Mouse (Mus musculus) liver, embryonic 15.5 days (tissue): ENCODE data around the gene Clec2g. TPM values are rescaled to one million over a fixed set of nuclear protein-coding genes. Genes with fewer than 3 reads are reported as not detected.
"Not testable (repeated sequence)": the region's sequence is repeated elsewhere in the genome, so short reads cannot be mapped to it uniquely, and the experiment has no call there.

Source experiments
- ATAC-seq: fragments of 200-750 bp; cut with Nextera tagmentation; 2 replicates; pipeline ENCODE4 v1.8.0; 2017; ENCODE audit warnings: moderate number of reproducible peaks, mild to moderate bottlenecking, moderate library complexity; ENCODE audit not compliant: insufficient read depth
- H3K27ac ChIP-seq: fragments of 300-500 bp; sonication (generic); replicated peaks from 2 replicates; pipeline ENCODE4 v1.5.1; 2015; ENCODE audit warnings: mild to moderate bottlenecking, inconsistent platforms
- H3K27me3 ChIP-seq: fragments of 300-500 bp; sonication (generic); 2 replicates; pipeline ENCODE4 v1.6.1; 2015; ENCODE audit warnings: mild to moderate bottlenecking, inconsistent platforms
- H3K36me3 ChIP-seq: fragments of 300-500 bp; sonication (generic); replicated peaks from 2 replicates; pipeline ENCODE4 v1.6.1; 2015; ENCODE audit warnings: moderate library complexity, mild to moderate bottlenecking, inconsistent platforms
- H3K4me1 ChIP-seq: fragments of 300-500 bp; sonication (generic); replicated peaks from 2 replicates; pipeline ENCODE4 v1.6.1; 2015; ENCODE audit warnings: inconsistent platforms
- H3K4me2 ChIP-seq: fragments of 300-500 bp; sonication (generic); 2 replicates; pipeline ENCODE4 v1.6.1; 2015; ENCODE audit warnings: moderate library complexity, mild to moderate bottlenecking, inconsistent platforms
- H3K4me3 ChIP-seq: fragments of 300-500 bp; sonication (generic); replicated peaks from 2 replicates; pipeline ENCODE4 v1.5.1; 2015; ENCODE audit warnings: mild to moderate bottlenecking, inconsistent platforms
- H3K9ac ChIP-seq: fragments of 300-500 bp; sonication (generic); 2 replicates; pipeline ENCODE4 v1.6.1; 2015; ENCODE audit warnings: moderate library complexity, mild to moderate bottlenecking, inconsistent platforms
- H3K9me3 ChIP-seq: fragments of 300-500 bp; sonication (generic); replicated peaks from 2 replicates; pipeline ENCODE4 v1.6.1; 2016; ENCODE audit warnings: inconsistent platforms
- WGBS: fragments of 180-500 bp; shearing (Covaris S2); methylation state at CpG from one replicate; pipeline ENCODE4 v1.1.7; 2015; ENCODE audit warnings: mixed read lengths; ENCODE audit not compliant: insufficient replicate concordance; 5-methylcytosine and 5-hydroxymethylcytosine counted together
- polyA plus RNA-seq: library from polyadenylated mRNA; unstranded; fragments of >200 nt; fragmentation: Nextera tagmentation; extraction: Ambion mirVana; gene quantifications from 2 replicates; pipeline ENCODE4 v1.2.1, GENCODE M21; 2015

The Clec2g gene
- polyA plus RNA-seq: not detected in 2 replicates

DNA sequence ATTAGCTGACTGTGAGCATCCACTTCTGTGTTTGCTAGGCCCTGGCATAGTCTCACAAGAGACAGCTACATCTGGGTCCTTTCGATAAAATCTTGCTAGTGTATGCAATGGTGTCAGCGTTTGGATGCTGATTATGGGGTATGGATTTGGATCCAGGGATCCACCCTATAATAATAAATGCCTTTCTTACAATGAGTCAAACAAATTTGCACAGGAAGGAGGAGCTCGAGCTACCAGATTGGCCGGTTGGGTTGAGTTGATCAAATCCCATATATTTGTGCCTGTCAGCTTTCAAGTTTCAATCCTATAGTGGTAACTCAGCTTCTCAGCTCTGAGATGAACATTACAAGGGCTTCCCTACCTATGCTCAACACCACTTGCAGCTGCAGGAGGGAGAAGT, at the start of gene Clec2g:
TSS of gene Clec2g (plus strand) at position 301 of the 400 bp plus-strand sequence.
- 69% methylated on average over 4 of the region's 4 CpGs for WGBS
- not testable (repeated sequence) for H3K27me3 ChIP-seq, H3K4me2 ChIP-seq, H3K27ac ChIP-seq, H3K9ac ChIP-seq, H3K4me1 ChIP-seq, H3K9me3 ChIP-seq, ATAC-seq, H3K36me3 ChIP-seq, H3K4me3 ChIP-seq

DNA sequence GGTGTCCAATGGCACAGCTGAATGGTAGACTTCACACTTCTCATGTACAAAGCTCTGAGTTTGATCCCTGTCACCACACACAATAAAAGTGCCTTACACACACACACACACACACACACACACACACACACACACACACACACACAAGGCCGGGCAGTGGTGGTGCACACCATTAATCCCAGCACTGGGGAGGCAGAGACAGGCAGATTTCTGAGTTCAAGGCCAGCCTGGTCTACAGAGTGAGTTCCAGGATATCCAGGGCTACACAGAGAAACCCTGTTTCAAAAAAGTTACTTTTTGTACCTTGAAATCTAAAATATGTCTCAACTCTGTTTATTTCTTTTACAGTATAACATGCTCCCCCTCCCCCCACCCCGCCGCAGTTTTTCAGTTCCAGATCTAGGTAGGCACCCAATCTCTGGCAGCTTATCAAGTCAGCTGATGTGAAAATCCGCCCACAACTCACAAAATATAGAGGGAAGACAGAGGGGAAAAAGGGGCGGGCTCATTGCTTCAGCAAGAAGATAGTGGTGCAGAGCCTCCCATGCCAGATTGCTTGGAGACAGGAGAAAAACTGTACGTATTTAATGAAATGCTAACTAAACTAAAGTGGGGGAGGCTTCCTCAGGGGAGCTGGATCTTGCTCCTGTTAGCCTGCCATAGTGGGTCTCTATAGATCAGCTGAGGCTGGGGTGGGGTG, 46.9 kb upstream of the Clec2g start, which contains the start of gene Clec2i:
TSS of gene Clec2i (plus strand) at position 498 of the 700 bp plus-strand sequence.
- not testable (repeated sequence) for ATAC-seq, H3K9ac ChIP-seq, H3K4me1 ChIP-seq, H3K9me3 ChIP-seq, H3K36me3 ChIP-seq, H3K27ac ChIP-seq, H3K27me3 ChIP-seq
- 53% methylated on average over 6 of the region's 6 CpGs for WGBS
- H3K4me2 ChIP-seq: peak within 1 kb of the TSS; percentile 13
- H3K4me3 ChIP-seq: 0 out of 2 replicates have a peak within 1 kb of the TSS, but pooled peaks have one; percentile 9

DNA sequence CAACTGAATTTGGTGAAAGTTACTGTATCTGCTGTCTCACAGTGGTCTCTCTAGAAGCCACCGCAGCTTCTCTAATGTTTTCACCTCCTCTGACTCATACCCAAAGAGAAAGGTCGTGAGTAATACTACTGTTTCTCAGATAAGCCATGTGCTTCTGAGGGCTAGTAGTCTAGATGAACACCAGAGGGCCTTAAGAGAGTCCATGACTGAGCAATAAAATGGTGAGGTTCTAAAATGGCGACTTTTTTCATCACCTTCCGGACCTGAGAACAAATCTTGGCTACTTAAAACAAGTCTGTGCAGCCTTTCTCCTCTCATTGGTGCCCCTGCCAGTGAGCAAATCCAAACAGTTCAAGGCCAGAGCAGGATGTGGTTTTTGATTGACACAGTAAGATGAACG, 45.3 kb upstream of the Clec2g start:
- peak overlapping the region; percentile 13; the same call in 1 of the 2 replicates for H3K4me2 ChIP-seq
- no peaks in the 10 kb centered on the region for H3K27me3 ChIP-seq
- no peaks in the 10 kb centered on the region for H3K36me3 ChIP-seq
- no peaks in the 10 kb centered on the region for H3K4me1 ChIP-seq
- ATAC-seq: no peak
- no peak overlapping the region for H3K9ac ChIP-seq
- WGBS: 20% methylated on average over 5 of the region's 5 CpGs
- peak overlapping the region; percentile 23; the same call in 1 of the 2 replicates for H3K4me3 ChIP-seq
- no peak overlapping the region for H3K27ac ChIP-seq
- H3K9me3 ChIP-seq: no peaks in the 10 kb centered on the region

DNA sequence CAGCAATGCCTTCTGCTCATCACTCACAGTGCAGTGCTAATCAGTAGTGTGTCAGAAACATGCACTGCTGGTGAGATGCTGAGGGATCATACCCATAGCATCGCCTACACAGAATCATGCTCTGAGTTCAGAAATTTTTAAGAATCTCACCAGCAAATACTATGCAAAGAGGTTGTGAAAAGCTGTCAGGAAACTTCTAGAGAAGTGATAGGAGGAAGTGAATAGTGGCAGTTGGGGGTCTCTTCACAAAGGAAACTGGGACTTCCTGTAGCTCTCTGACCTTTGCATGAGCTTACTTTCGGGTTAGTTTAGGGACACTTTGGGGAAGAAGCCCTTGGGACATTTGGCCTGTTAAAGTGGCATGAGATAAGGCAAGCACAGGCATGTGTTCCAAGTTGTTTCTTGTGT, 43.2 kb upstream of the Clec2g start, which contains the start of gene BC035044:
TSS of gene BC035044 (minus strand) at position 179 of the 408 bp plus-strand sequence.
- Histone ChIP-seq H3K27ac (no peak within 1 kb of the TSS; the same call in 1 of the 2 replicates), H3K4me2 (no peak within 1 kb of the TSS), H3K4me3 (peak within 1 kb of the TSS; percentile 23), H3K4me1 (no peaks in the 10 kb centered on the region), H3K27me3 (no peaks in the 10 kb centered on the region), H3K9me3 (no peaks in the 10 kb centered on the region), H3K36me3 (no peaks in the 10 kb centered on the region), H3K9ac (no peak within 1 kb of the TSS)
- ATAC-seq: no peak
- WGBS: 24% methylated on average over 2 of the region's 2 CpGs

DNA sequence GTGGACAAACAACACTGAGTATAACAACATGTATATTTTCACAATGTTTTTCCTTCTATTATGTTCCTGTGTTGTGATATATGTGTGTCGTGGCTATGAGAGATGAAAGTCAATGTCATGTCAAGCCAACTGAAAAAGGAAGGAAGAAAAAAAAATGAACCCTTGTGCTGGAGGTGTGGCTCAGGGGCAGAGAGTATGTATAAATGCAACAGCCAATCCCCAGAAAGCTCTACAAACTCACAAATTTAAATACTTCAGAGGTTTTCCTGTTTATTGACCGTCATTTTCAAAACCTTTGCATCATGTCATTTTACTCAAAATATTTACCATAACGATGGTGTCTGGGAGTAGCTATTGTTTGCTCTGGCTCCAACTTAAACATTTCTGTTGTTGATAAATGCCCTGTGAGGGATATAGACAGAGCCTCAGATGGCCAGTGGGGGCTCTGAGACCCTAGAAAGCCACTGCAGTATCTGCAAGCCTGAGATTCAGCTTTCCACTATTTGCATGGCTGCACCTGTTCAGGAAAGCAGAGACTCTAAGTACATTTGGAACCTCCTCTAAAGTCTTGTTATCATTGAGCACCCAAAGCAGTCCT, 38.7 kb upstream of the Clec2g start:
- H3K9me3 ChIP-seq: no peaks in the 10 kb centered on the region
- H3K27ac ChIP-seq: no peak overlapping the region
- no peak overlapping the region for H3K9ac ChIP-seq
- H3K27me3 ChIP-seq: no peaks in the 10 kb centered on the region
- no peak overlapping the region for H3K4me2 ChIP-seq
- no peak overlapping the region for H3K4me3 ChIP-seq
- H3K36me3 ChIP-seq: no peaks in the 10 kb centered on the region
- ATAC-seq: no peak
- WGBS: 52% methylated on average over 3 of the region's 3 CpGs
- no peaks in the 10 kb centered on the region for H3K4me1 ChIP-seq

DNA sequence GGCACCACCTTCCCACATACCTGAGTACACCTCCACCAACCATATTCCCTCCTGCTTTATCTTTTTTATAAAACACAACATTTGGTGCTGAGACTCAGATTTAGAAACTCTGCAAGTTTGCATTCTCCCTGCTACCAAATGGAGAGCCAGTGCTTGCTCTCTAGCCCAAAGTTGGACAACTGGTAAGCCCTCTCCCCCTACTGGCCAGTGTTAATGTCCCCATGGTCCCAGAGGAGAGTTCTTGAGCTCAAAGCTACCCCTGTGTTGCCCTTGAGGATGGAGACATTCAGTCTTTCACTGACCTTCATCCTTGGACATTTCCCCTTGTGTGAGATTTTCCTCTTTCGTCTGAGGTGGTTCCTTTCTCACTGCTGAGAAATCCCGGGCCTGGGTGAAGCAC, 34.1 kb upstream of the Clec2g start:
- 35% methylated on average over 2 of the region's 2 CpGs for WGBS

DNA sequence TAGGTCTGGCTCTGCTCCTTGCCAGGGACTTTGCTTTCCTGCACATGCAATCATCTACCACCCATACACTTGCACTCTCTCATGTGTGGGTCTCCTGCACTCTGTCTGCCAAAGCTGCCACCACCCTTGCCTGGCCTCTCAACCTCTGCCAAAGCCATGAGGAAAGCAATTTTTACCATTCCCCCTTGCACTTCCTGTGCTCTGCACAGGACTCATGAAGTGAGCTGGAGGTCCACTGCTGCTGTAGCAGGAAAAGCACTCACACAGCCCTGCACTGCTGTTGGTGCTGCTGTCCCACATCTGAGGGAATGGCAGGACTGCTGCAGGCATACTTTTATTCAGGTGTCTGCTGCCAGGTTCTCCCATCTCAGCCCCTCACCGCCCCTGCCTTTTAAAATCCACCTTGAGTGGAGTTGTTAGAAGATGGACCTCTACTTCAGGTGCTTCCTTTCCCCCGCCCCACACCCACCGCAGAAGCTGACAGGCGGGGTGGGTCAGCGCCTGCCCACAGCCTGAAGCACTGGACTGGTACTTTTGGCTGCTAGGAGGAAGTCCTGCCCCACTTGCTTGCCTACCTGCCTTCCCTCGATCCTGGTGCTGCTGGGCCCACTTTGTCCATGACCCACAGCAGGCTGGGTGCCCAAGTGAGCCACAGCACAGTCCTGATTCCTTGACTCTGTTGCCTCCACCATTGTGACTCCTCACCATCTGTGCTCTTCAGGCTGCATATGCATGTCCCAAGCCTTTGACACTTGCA, 33.2 kb upstream of the Clec2g start:
- H3K36me3 ChIP-seq, H3K9ac ChIP-seq, ATAC-seq, H3K27me3 ChIP-seq, H3K4me3 ChIP-seq, H3K9me3 ChIP-seq, H3K4me2 ChIP-seq, H3K4me1 ChIP-seq, H3K27ac ChIP-seq: not testable (repeated sequence)
- 54% methylated on average over 6 of the region's 6 CpGs for WGBS

More for the DNA sequence above, 34.1 kb upstream of the Clec2g start:
- no peak overlapping the region for H3K4me2 ChIP-seq
- ATAC-seq: no peak
- H3K36me3 ChIP-seq: no peaks in the 10 kb centered on the region
- no peak overlapping the region for H3K4me3 ChIP-seq
- H3K4me1 ChIP-seq: no peaks in the 10 kb centered on the region
- no peaks in the 10 kb centered on the region for H3K9me3 ChIP-seq
- H3K27me3 ChIP-seq: no peaks in the 10 kb centered on the region
- H3K9ac ChIP-seq: no peak overlapping the region
- H3K27ac ChIP-seq: no peak overlapping the region

DNA sequence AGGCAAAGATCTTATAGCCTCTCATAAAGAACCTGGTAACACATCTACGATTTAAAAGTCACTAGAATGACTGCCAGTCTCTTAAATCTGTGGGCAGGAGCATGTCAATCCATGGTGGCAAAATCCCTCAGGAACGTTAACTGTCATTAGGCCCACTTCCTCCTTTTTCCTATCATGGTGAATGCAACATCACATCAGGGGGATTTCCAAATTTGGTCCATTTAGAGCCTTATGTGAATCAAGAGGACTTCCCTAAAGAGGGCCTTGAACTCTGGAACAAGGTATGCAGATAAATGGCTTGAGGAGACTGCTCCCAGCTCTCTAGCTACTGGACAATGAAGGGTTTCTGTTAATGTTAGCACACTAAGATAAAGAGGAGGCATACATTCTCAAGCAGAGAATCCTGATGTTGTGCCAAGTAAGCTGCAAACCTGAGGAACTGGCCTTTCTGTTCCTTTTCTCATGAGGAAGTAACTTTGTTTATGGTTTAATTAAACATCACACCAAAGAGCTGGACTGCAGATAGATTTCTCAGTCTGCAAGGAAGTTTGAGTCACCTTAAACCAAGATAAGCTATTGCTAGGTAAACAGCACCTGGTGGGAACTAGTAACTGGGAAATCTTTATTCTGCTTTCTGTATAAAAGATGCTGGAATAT, 20.5 kb upstream of the Clec2g start:
- H3K4me1 ChIP-seq: no peaks in the 10 kb centered on the region
- 54% methylated on average over 2 of the region's 2 CpGs for WGBS
- H3K4me2 ChIP-seq: no peak overlapping the region
- H3K27ac ChIP-seq: no peak overlapping the region
- H3K27me3 ChIP-seq: no peaks in the 10 kb centered on the region
- no peaks in the 10 kb centered on the region for H3K36me3 ChIP-seq
- no peak overlapping the region for H3K4me3 ChIP-seq
- no peaks in the 10 kb centered on the region for H3K9me3 ChIP-seq
- H3K9ac ChIP-seq: no peak overlapping the region
- no peak for ATAC-seq

DNA sequence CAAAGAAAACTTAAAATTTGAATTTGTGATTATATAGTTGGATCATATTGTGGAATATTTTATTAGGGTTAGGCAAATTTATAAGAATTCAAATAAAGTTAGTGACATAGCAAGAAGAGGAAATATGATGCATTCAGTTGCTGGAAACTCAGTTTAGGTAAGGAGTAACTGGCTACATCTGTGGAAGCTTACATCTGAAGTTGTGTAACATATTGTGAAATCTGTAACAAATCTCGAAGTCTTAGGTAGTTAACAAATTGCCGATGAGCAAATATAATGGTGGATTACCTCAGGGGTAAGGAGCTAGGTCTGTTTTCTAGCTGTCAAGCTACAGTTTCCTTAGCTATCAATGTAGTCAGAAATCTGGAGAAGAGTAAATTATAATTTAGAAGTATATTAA, 16.9 kb upstream of the Clec2g start:
- Histone ChIP-seq H3K27ac (no peak overlapping the region), H3K4me3 (no peak overlapping the region), H3K36me3 (no peaks in the 10 kb centered on the region), H3K9me3 (no peaks in the 10 kb centered on the region), H3K4me2 (no peak overlapping the region), H3K4me1 (no peaks in the 10 kb centered on the region), H3K27me3 (no peaks in the 10 kb centered on the region), H3K9ac (no peak overlapping the region)
- 58% methylated on average over 2 of the region's 2 CpGs for WGBS
- ATAC-seq: no peak

DNA sequence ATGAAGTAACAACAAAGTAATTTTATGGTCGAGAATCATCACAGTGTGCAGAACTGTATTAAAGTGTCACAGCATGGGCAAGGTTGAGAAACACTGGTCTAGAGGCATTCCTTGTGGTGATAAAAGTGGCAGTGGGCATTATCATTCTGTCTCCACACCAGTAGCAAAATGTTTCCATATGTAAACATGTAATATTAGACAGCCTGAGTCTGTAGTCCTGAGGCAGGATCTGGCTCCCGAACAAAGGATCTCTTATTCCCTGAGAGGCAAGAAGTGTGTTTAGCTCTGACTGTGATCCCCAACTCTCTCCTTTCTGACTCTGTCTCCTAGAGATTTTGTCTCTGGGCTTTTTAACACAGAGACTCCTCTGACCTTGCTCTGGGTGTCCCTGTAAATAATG, 1.1 kb upstream of the Clec2g start:
- Histone ChIP-seq H3K4me3 (no peak overlapping the region), H3K27me3 (no peaks in the 10 kb centered on the region), H3K36me3 (no peaks in the 10 kb centered on the region), H3K27ac (no peak overlapping the region), H3K9me3 (no peaks in the 10 kb centered on the region), H3K9ac (no peak overlapping the region), H3K4me2 (no peak overlapping the region), H3K4me1 (no peaks in the 10 kb centered on the region)
- WGBS: 61% methylated on average over 2 of the region's 2 CpGs
- no peak for ATAC-seq
